ENCODE assay signal across 24 mouse cellular contexts in genomic region chr2:31105279-31105678, GRCm38 (mm10). TPM values are rescaled to one million over a fixed set of nuclear protein-coding genes. Genes with fewer than 3 reads are reported as not detected.
A peak's percentile ranks its signal among the peaks of the same experiment; 100 is the strongest.
DNase-seq lines count a peak whose midpoint lies in the region; ATAC-seq and TF ChIP-seq lines count a peak whose summit lies in the region.
"Had no signal": no experiment of that assay in that cellular context is flagged by ENCODE, and none has a peak within 500 bp of the region (broad histone marks: within the 10 kb centered on the region; RNA-seq: fewer than 3 reads in every experiment).

No protein-coding gene starts in this region.

- H3K27me3 ChIP-seq in intestine, embryonic 15.5 days (replicated peaks) = no peaks in the 10 kb centered on the region
- H3K27me3 ChIP-seq in stomach, embryonic 15.5 days (replicated peaks) = no peaks in the 10 kb centered on the region
- H3K27me3 ChIP-seq: forebrain, embryonic 13.5 days; heart, embryonic 12.5 days; heart, embryonic 15.5 days had no signal

- no peak for TF ChIP-seq CTCF in layer of hippocampus, adult 2 months (conservative IDR thresholded peaks at IDR 0.05)

- peaks cover 28% of the 10 kb centered on the region for H3K4me1 ChIP-seq in intestine, embryonic 15.5 days (replicated peaks)
- H3K4me1 ChIP-seq in stomach, embryonic 15.5 days = peaks cover 20% of the 10 kb centered on the region

- H3K9me3 ChIP-seq in intestine, embryonic 15.5 days = no peaks in the 10 kb centered on the region
- no peaks in the 10 kb centered on the region for H3K9me3 ChIP-seq in stomach, embryonic 15.5 days
- H3K9me3 ChIP-seq: forebrain, embryonic 10.5 days; forebrain, embryonic 13.5 days; heart, embryonic 12.5 days; heart, embryonic 15.5 days had no signal

- H3K27ac ChIP-seq in layer of hippocampus, adult 2 months = peak overlapping the region; percentile 11; the same call in 1 of the 2 replicates
- H3K27ac ChIP-seq in intestine, embryonic 15.5 days = peak overlapping the region; percentile 74; the same call in 1 of the 2 replicates
- peak overlapping the region; percentile 87 for H3K27ac ChIP-seq in stomach, embryonic 15.5 days
- H3K27ac ChIP-seq: forebrain, embryonic 10.5 days; forebrain, embryonic 13.5 days; gastrocnemius, adult 2 months; heart, embryonic 15.5 days; hindbrain, embryonic 14.5 days had no signal

- WGBS in intestine, embryonic 15.5 days = 64% methylated on average over 3 of the region's 3 CpGs
- WGBS in stomach, embryonic 15.5 days = 58% methylated on average over 3 of the region's 3 CpGs

- DNase-seq in CD4-positive, CD25-positive, alpha-beta regulatory T cell, adult 2 months (ENCODE audit: low read depth, low spot score) = peak; percentile 33
- DNase-seq in layer of hippocampus, adult 2 months (ENCODE audit: low spot score in 2 of 2) = no peak
- no peak for DNase-seq in layer of hippocampus, adult 8-10 months (ENCODE audit: low spot score in 2 of 2)
- no peak for DNase-seq in heart, adult 11 months
- DNase-seq in heart, postnatal 25 days (ENCODE audit: low spot score) = no peak
- DNase-seq: adrenal gland, adult 2 months; adrenal gland, postnatal 14 days; cerebellum, adult 11 months; cerebellum, adult 8-10 months; gastrocnemius, adult 2 months; gastrocnemius, postnatal 14 days; heart, adult 18-20 months; heart, postnatal 10 days; heart, postnatal 4 days had no signal

- H3K4me2 ChIP-seq in intestine, embryonic 15.5 days (replicated peaks) = no peak overlapping the region
- no peak overlapping the region for H3K4me2 ChIP-seq in stomach, embryonic 15.5 days
- H3K4me2 ChIP-seq: forebrain, embryonic 13.5 days; heart, embryonic 12.5 days; heart, embryonic 15.5 days; hindbrain, embryonic 14.5 days had no signal

- no peaks in the 10 kb centered on the region; the same call in 1 of the 2 replicates for H3K36me3 ChIP-seq in intestine, embryonic 15.5 days
- H3K36me3 ChIP-seq in stomach, embryonic 15.5 days = no peaks in the 10 kb centered on the region

- ATAC-seq in CD4-positive, CD25-positive, alpha-beta regulatory T cell, adult 4 months = no peak
- peak; percentile 27; the same call in 1 of the 2 replicates for ATAC-seq in intestine, embryonic 15.5 days
- no peak for ATAC-seq in stomach, embryonic 15.5 days (ENCODE audit: insufficient read depth, low FRiP score, low read depth)
- ATAC-seq: forebrain, embryonic 13.5 days; forebrain, embryonic 16.5 days; hindbrain, postnatal 0 days had no signal

- H3K9ac ChIP-seq in intestine, embryonic 15.5 days = no peak overlapping the region
- H3K9ac ChIP-seq in stomach, embryonic 15.5 days = no peak overlapping the region
- H3K9ac ChIP-seq: forebrain, embryonic 13.5 days; heart, embryonic 12.5 days; heart, embryonic 15.5 days; hindbrain, embryonic 14.5 days had no signal

- intact Hi-C loops in heart, postnatal 25 days (cut with DNase I) = no loop called here

- no peak overlapping the region for H3K4me3 ChIP-seq in layer of hippocampus, adult 2 months
- no peak overlapping the region for H3K4me3 ChIP-seq in intestine, embryonic 15.5 days (replicated peaks)
- H3K4me3 ChIP-seq in stomach, embryonic 15.5 days (replicated peaks) = no peak overlapping the region
- H3K4me3 ChIP-seq: forebrain, embryonic 10.5 days; forebrain, embryonic 13.5 days; gastrocnemius, adult 2 months; heart, embryonic 12.5 days; heart, embryonic 15.5 days had no signal

RNA-seq across cellular contexts. Expression of gene Fnbp1, which starts 36.5 kb away (rescaled TPM):
- polyA plus RNA-seq in CD4-positive, CD25-positive, alpha-beta regulatory T cell, adult 4 months (2017; shearing (Covaris generic)) = 10 to 100 TPM; 78.2 to 90.0 TPM
- total RNA-seq in layer of hippocampus, adult 2 months (2021) = 100 to 1,000 TPM; 113 to 120 TPM
- total RNA-seq in layer of hippocampus, adult 8-10 months (2022) = 100 to 1,000 TPM; 119 to 152 (median 139) TPM
- 22.7 and 27.3 TPM in 2 replicates for polyA plus RNA-seq in intestine, embryonic 15.5 days (2015; fragmentation: Nextera tagmentation; extraction: Ambion mirVana)
- polyA plus RNA-seq in stomach, embryonic 15.5 days (2015; fragmentation: Nextera tagmentation; extraction: Ambion mirVana) = 27.8 and 34.0 TPM in 2 replicates
- total RNA-seq in heart, postnatal 25 days (2021) = 10 to 100 TPM; 50.0 to 53.4 TPM

RNA-seq across cellular contexts. Expression of gene Gpr107, which starts 46.8 kb away (rescaled TPM):
- polyA plus RNA-seq in CD4-positive, CD25-positive, alpha-beta regulatory T cell, adult 4 months (2017; shearing (Covaris generic)) = 10 to 100 TPM; 56.6 to 60.7 TPM
- total RNA-seq in layer of hippocampus, adult 2 months (2021) = 10 to 100 TPM; 50.5 to 53.1 TPM
- total RNA-seq in layer of hippocampus, adult 8-10 months (2022) = 10 to 100 TPM; 48.6 to 65.5 (median 56.0) TPM
- 30.0 and 31.1 TPM in 2 replicates for polyA plus RNA-seq in intestine, embryonic 15.5 days (2015; fragmentation: Nextera tagmentation; extraction: Ambion mirVana)
- 33.2 and 35.3 TPM in 2 replicates for polyA plus RNA-seq in stomach, embryonic 15.5 days (2015; fragmentation: Nextera tagmentation; extraction: Ambion mirVana)
- 10 to 100 TPM; 33.1 to 35.1 TPM for total RNA-seq in heart, postnatal 25 days (2021)

Comparison
In these comparisons a context has a peak if more than half of its experiments do, and no peak if none do; other contexts are left out.
1. H3K27ac ChIP-seq: peak in every context shown above with its lines; median percentile 87 in stomach, embryonic 15.5 days; 74 in intestine, embryonic 15.5 days; 11 in layer of hippocampus, adult 2 months.